Mouse (Mus musculus) spleen, adult 2 months (tissue): ENCODE data around the gene Pxn. TPM values are rescaled to one million over a fixed set of nuclear protein-coding genes. Genes with fewer than 3 reads are reported as not detected.
"Not testable (repeated sequence)": the region's sequence is repeated elsewhere in the genome, so short reads cannot be mapped to it uniquely, and the experiment has no call there.

Experiments
- DNase-seq, 2 experiments: peaks; one replicate each; pipeline versions ENCODE4 v3.0.0 to v3.0.0-alpha.2; 2012 to 2021; ENCODE audit warnings: low spot score in 2 of 2, low read depth in 1 of 2
- H3K27ac ChIP-seq: fragments of 200-500 bp; 2 replicates; pipeline ENCODE4 v1.5.1; 2012; ENCODE audit warnings: low read length, inconsistent platforms; ENCODE audit not compliant: insufficient read depth
- H3K27me3 ChIP-seq: fragments of 200-500 bp; 2 replicates; pipeline ENCODE4 v1.6.1; 2012; ENCODE audit warnings: mild to moderate bottlenecking, moderate library complexity, low read length, inconsistent platforms; ENCODE audit not compliant: control insufficient read depth, insufficient read depth
- H3K36me3 ChIP-seq: fragments of 200-500 bp; 2 replicates; pipeline ENCODE4 v1.6.1; 2012; ENCODE audit warnings: mild to moderate bottlenecking, low read length, inconsistent platforms; ENCODE audit not compliant: control insufficient read depth, insufficient read depth
- H3K4me1 ChIP-seq: fragments of 200-500 bp; 2 replicates; pipeline ENCODE4 v1.6.1; 2011; ENCODE audit warnings: inconsistent platforms; ENCODE audit not compliant: control insufficient read depth, insufficient read depth, insufficient read length
- H3K4me3 ChIP-seq: fragments of 200-500 bp; 2 replicates; pipeline ENCODE4 v1.5.1; 2011; ENCODE audit warnings: mild to moderate bottlenecking, inconsistent platforms; ENCODE audit not compliant: insufficient read depth, insufficient read length; ENCODE audit errors: extremely low read depth
- CTCF ChIP-seq: fragments of 200-500 bp; IDR thresholded peaks from 2 replicates; pipeline ENCODE4 v1.5.1; 2011; ENCODE audit warnings: mild to moderate bottlenecking, inconsistent platforms; ENCODE audit not compliant: insufficient read depth, insufficient read length, insufficient replicate concordance; ENCODE audit errors: extremely low read depth
- POLR2A ChIP-seq: fragments of 200-500 bp; IDR thresholded peaks from 2 replicates; pipeline ENCODE4 v1.6.1; 2011; ENCODE audit warnings: low read depth, low read length, inconsistent platforms
- WGBS: fragments of 180-500 bp; shearing (Covaris S2); methylation state at CpG from one replicate; pipeline ENCODE4 v1.1.7; 2018; 5-methylcytosine and 5-hydroxymethylcytosine counted together
- polyA plus RNA-seq: library from polyadenylated mRNA; depleted of rRNA; stranded (reverse); fragments of >200 nt; gene quantifications from 2 replicates; pipeline ENCODE4 v1.2.3, GENCODE M21; 2012

The Pxn gene
- polyA plus RNA-seq, 1 experiment: 63.8 TPM

DNA sequence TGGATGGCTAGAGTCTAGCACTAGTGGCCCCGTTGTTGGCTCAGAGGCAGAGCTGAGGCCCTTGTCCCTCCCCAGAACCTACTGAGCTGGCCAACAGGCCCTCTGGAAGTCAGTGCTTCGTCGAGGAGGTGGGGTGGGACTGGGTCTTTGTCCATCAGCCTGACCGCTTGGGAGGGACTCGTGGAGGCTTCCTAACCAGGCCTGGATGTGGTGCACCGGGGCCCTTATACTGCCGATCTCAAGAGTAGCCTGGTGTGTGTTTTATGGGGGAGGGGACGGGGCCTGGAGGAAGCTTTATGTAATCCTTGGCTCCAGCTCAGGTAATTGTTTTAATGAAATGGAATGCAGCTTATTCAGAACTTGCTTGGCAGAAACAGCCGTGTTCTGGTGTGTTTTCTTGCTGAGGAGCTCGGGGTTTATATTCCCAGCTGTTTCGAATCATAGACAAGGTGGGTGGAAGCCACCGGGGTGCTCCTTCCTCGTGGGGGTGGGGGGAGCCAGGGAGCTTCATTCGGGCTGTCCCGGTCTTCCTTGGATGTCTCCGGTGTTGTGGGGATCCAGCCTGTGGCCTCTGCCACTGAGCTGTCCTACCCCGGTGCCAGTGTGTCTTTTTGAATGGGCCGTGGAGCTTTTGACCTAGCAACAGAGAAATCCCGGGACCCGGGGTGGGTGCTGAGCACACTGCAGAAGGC lies 8.6 kb downstream of the Pxn start:
- Histone ChIP-seq H3K4me3 (no peak overlapping the region), H3K27ac (peak overlapping the region; percentile 56), H3K36me3 (no peaks in the 10 kb centered on the region), H3K27me3 (no peaks in the 10 kb centered on the region), H3K4me1 (peaks cover 32% of the 10 kb centered on the region; the same call in 1 of the 2 replicates)
- WGBS: 60% methylated on average over 20 of the region's 20 CpGs
- TF ChIP-seq CTCF: no peak
- TF ChIP-seq POLR2A: no peak
- no peak for DNase-seq

DNA sequence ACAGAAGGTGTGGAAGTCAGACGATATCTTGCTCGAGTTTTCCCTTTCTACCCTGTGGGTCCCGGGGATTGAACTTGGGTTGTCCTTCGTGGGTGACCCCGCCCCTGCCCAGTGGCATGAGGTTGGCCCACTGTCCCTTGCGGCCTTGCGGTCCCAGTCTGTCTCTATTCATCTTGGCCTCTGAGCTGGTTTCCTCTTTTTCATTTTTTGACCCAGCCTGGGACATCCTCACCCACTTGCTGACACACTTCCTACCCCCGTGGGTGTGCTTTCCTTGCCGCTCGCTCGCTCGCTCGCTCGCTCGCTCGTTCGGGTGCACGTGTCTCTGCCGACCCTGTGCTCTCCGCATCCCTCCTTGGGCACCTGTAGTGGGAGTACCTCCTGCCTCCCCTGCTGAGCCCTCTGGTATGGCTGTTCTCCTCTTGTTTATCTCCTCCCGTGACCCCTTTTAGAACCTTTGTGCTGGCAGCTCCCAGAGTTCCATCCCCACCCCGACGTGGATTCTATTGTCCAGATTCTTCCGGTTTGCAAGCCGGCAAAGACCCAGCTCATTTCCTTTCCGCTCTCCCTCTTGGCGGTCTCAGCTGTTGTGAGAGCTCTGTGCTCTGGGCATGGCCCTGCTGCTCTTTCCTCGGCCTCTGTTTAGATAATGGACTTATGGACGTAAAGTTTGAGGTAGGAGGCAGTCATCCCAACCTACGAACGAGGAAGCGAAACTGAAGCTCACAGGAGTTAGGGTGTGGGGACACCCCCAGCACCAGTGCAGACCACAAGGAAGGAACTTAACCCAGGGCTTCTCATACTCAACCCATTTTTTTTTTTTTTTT lies 9.8 kb downstream of the Pxn start:
- TF ChIP-seq POLR2A: no peak
- TF ChIP-seq CTCF: no peak
- H3K4me3 ChIP-seq: peak overlapping the region; percentile 59
- no peaks in the 10 kb centered on the region for H3K27me3 ChIP-seq
- H3K36me3 ChIP-seq: no peaks in the 10 kb centered on the region
- peaks cover 44% of the 10 kb centered on the region for H3K4me1 ChIP-seq
- WGBS: 6% methylated on average over 32 of the region's 32 CpGs
- DNase-seq: peak; percentile 72 to 86
- peak overlapping the region; percentile 95 for H3K27ac ChIP-seq

DNA sequence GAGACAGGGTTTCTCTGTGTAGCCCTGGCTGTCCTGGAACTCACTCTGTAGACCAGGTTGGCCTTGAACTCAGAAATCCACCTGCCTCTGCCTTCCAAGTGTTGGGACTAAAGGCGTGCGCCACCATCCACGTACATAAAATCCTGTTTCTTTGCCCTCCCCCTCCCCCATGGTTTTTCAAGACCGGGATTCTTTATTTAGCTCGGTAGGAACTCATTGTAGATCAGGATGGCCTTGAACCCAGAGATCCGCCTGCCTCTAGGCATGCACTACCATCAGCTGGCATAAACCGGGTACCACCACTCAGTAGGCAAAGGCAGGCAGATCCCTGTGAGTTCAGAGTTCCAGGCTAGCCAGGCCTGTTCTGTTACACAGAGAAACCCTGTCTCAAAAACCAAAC lies 10.4 kb downstream of the Pxn start:
- WGBS: 31% methylated on average over 7 of the region's 7 CpGs
- no peak for TF ChIP-seq POLR2A
- no peak for TF ChIP-seq CTCF
- Histone ChIP-seq H3K36me3 (no peaks in the 10 kb centered on the region), H3K27me3 (no peaks in the 10 kb centered on the region), H3K27ac (peak overlapping the region; percentile 95), H3K4me3 (no peak overlapping the region), H3K4me1 (peaks cover 47% of the 10 kb centered on the region)
- DNase-seq: no peak

DNA sequence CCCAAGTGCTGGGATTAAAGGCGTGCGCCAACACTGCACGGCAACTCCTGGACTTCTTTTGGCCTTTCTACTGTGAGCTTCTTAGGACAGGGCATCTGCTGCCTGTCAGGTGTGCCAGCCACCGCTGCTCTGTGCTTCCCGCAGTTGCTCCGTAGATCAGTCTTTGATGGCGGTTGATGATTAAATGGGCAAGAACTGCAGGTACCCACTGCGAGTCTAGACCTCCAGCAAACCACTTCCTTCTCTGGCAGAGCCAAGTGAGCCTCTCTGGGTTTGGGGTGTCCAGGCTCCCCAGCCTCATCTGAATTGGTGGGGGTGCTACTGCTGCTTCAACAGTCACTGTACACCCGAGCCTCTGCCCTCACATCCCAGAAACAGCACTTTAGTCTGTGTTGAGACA lies 11.0 kb downstream of the Pxn start:
- TF ChIP-seq CTCF (no peak), POLR2A (no peak)
- H3K27me3 ChIP-seq: no peaks in the 10 kb centered on the region
- no peak overlapping the region for H3K4me3 ChIP-seq
- H3K36me3 ChIP-seq: no peaks in the 10 kb centered on the region
- H3K27ac ChIP-seq: peak overlapping the region; percentile 95
- 45% methylated on average over 9 of the region's 9 CpGs for WGBS
- DNase-seq: no peak
- peaks cover 51% of the 10 kb centered on the region for H3K4me1 ChIP-seq

DNA sequence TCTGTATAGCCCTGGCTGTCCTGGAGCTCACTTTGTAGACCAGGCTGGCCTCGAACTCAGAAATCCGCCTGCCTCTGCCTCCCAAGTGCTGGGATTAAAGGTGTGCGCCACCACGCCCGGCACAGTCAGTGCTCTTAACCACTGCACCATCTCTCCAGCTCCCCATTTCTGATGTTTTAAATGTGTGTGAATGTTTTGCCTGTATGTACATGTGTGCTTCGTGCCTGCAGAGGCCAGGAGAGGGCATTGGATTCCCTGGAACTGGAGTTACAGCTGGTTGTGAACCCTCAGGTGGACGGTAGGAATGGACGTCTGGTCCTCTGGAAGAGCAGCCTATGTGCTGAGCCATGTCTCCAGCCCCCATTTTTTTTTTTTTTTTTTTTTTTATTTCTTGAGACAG lies 11.7 kb downstream of the Pxn start:
- WGBS: 95% methylated on average over 8 of the region's 8 CpGs
- H3K36me3 ChIP-seq, DNase-seq, H3K27me3 ChIP-seq, H3K4me3 ChIP-seq, H3K27ac ChIP-seq: not testable (repeated sequence)
- H3K4me1 ChIP-seq: peaks cover 52% of the 10 kb centered on the region

DNA sequence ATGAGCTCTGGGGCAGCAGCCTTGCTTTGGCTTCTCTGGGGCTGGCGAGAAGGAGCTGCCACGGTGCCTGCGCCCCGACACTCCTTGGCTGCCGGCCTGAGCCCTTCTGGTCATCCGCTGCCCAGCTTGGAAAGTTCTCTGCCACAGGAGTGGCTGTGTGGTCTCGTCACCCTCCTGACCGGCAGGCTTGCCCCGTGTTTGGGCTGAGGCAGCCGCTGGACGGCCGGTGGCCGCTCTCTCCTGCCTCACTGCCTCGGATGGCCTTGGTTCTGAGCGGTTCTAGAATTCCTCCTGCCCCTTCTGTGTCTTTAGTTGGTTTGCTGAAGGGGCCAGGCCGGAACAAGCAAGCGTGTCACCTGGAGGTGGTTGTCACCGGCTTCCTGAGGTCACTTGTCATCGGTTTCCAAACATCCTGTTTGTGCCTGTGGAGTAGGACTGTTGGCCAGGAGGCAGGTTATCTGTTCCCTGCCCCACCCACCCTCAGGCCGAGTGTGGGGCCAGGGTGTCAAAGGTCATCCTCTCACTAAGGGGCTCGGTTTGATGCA lies 13.9 kb downstream of the Pxn start:
- H3K36me3 ChIP-seq: no peaks in the 10 kb centered on the region
- no peak for DNase-seq
- peaks cover 44% of the 10 kb centered on the region for H3K4me1 ChIP-seq
- no peak overlapping the region for H3K4me3 ChIP-seq
- no peaks in the 10 kb centered on the region for H3K27me3 ChIP-seq
- TF ChIP-seq CTCF (no peak), POLR2A (no peak)
- 61% methylated on average over 21 of the region's 21 CpGs for WGBS
- peak overlapping the region; percentile 91 for H3K27ac ChIP-seq
